Mouse (Mus musculus) hindbrain, embryonic 10.5 days (tissue): ENCODE data around the gene Mapkap1. TPM values are rescaled to one million over a fixed set of nuclear protein-coding genes. Genes with fewer than 3 reads are reported as not detected.
"Not testable (repeated sequence)": the region's sequence is repeated elsewhere in the genome, so short reads cannot be mapped to it uniquely, and the experiment has no call there.

Experiments used
- DNase-seq: peaks from one replicate; pipeline ENCODE4 v3.0.0-alpha.2; 2017; ENCODE audit warnings: low spot score
- H3K27ac ChIP-seq: fragments of 300-500 bp; sonication (generic); 2 replicates; pipeline ENCODE4 v1.5.1; 2016; ENCODE audit warnings: mild to moderate bottlenecking, moderate library complexity
- H3K27me3 ChIP-seq: fragments of 300-500 bp; sonication (generic); 2 replicates; pipeline ENCODE4 v1.6.1; 2016; ENCODE audit warnings: mild to moderate bottlenecking; ENCODE audit not compliant: poor library complexity, insufficient read depth, severe bottlenecking
- H3K36me3 ChIP-seq: fragments of 300-500 bp; sonication (generic); 2 replicates; pipeline ENCODE4 v1.6.1; 2016; ENCODE audit warnings: mild to moderate bottlenecking, moderate library complexity
- H3K4me1 ChIP-seq: fragments of 300-500 bp; sonication (generic); replicated peaks from 2 replicates; pipeline ENCODE4 v1.6.1; 2016; ENCODE audit warnings: mild to moderate bottlenecking
- H3K4me3 ChIP-seq: fragments of 300-500 bp; sonication (generic); 2 replicates; pipeline ENCODE4 v1.5.1; 2016; ENCODE audit warnings: mild to moderate bottlenecking, moderate library complexity
- H3K9me3 ChIP-seq: fragments of 300-500 bp; sonication (generic); 2 replicates; pipeline ENCODE4 v1.6.1; 2016; ENCODE audit warnings: mild to moderate bottlenecking, moderate library complexity
- WGBS: fragments of 180-500 bp; shearing (Covaris S2); methylation state at CpG from one replicate; pipeline ENCODE4 v1.1.7; 2016; 5-methylcytosine and 5-hydroxymethylcytosine counted together
- polyA plus RNA-seq: library from polyadenylated mRNA; unstranded; fragments of >200 nt; fragmentation: Nextera tagmentation; extraction: Ambion mirVana; gene quantifications from 2 replicates; pipeline ENCODE4 v1.2.1, GENCODE M21; 2016

Gene Mapkap1
- polyA plus RNA-seq, 1 experiment from 2014 or later: 105 TPM

- Histone ChIP-seq H3K36me3 (no peaks in the 10 kb centered on the region), H3K9me3 (no peaks in the 10 kb centered on the region), H3K4me1 (no peaks in the 10 kb centered on the region), H3K4me3 (no peak overlapping the region), H3K27me3 (no peaks in the 10 kb centered on the region), H3K27ac (no peak overlapping the region)
- 49% methylated on average over 4 of the region's 4 CpGs for WGBS
- DNase-seq: no peak
These were observed 7.0 kb upstream of the Mapkap1 start for GRCm38 (mm10) chr2:34399535-34399934.

- no peak for DNase-seq
- 47% methylated on average over 7 of the region's 7 CpGs for WGBS
- Histone ChIP-seq H3K36me3 (no peaks in the 10 kb centered on the region), H3K9me3 (no peaks in the 10 kb centered on the region), H3K27me3 (no peaks in the 10 kb centered on the region), H3K27ac (0 out of 2 replicates have a peak overlapping the region, but pooled peaks have one; percentile 92), H3K4me3 (peak overlapping the region; percentile 95), H3K4me1 (peaks cover 17% of the 10 kb centered on the region)
These were observed 1.0 kb downstream of the Mapkap1 start for GRCm38 (mm10) chr2:34407596-34407995.

- no peak for DNase-seq
- H3K27ac ChIP-seq: no peak overlapping the region
- H3K36me3 ChIP-seq: no peaks in the 10 kb centered on the region
- no peaks in the 10 kb centered on the region for H3K9me3 ChIP-seq
- WGBS: 93% methylated on average over 10 of the region's 10 CpGs
- no peak overlapping the region for H3K4me3 ChIP-seq
- no peaks in the 10 kb centered on the region for H3K27me3 ChIP-seq
- H3K4me1 ChIP-seq: peaks cover 17% of the 10 kb centered on the region
These were observed 1.8 kb downstream of the Mapkap1 start for GRCm38 (mm10) chr2:34408341-34408740.

- no peaks in the 10 kb centered on the region for H3K36me3 ChIP-seq
- no peak overlapping the region for H3K27ac ChIP-seq
- H3K9me3 ChIP-seq: no peaks in the 10 kb centered on the region
- 84% methylated on average over 5 of the region's 5 CpGs for whole genome bisulfite sequencing
- H3K4me3 ChIP-seq: no peak overlapping the region
- no peaks in the 10 kb centered on the region for H3K27me3 ChIP-seq
- H3K4me1 ChIP-seq: peaks cover 17% of the 10 kb centered on the region
- no peak for DNase-seq
These were observed 3.3 kb downstream of the Mapkap1 start for GRCm38 (mm10) chr2:34409741-34410340.

- no peak overlapping the region for H3K4me3 ChIP-seq
- WGBS: 67% methylated on average over 1 of the region's 1 CpGs
- no peaks in the 10 kb centered on the region for H3K27me3 ChIP-seq
These were observed 13.7 kb downstream of the Mapkap1 start for GRCm38 (mm10) chr2:34420256-34420655.

GRCm38 (mm10) chr2:34424186-34424585 lies 17.6 kb downstream of the Mapkap1 start:
- H3K36me3 ChIP-seq: peaks cover 8% of the 10 kb centered on the region; the same call in 1 of the 2 replicates
- no peaks in the 10 kb centered on the region for H3K9me3 ChIP-seq
- no peak for DNase-seq
- H3K4me1 ChIP-seq: no peaks in the 10 kb centered on the region
- no peak overlapping the region for H3K4me3 ChIP-seq
- 91% methylated on average over 3 of the region's 3 CpGs for WGBS
- no peaks in the 10 kb centered on the region for H3K27me3 ChIP-seq
- H3K27ac ChIP-seq: no peak overlapping the region

More at GRCm38 (mm10) chr2:34420256-34420655, 13.7 kb downstream of the Mapkap1 start:
- Histone ChIP-seq H3K36me3 (peaks cover 8% of the 10 kb centered on the region; the same call in 1 of the 2 replicates), H3K9me3 (no peaks in the 10 kb centered on the region), H3K27ac (no peak overlapping the region), H3K4me1 (no peaks in the 10 kb centered on the region)
- DNase-seq: no peak

GRCm38 (mm10) chr2:34425573-34426223 lies 19.1 kb downstream of the Mapkap1 start:
- DNase-seq: no peak
- WGBS: 86% methylated on average over 4 of the region's 4 CpGs
- no peak overlapping the region for H3K4me3 ChIP-seq
- no peaks in the 10 kb centered on the region for H3K36me3 ChIP-seq
- no peaks in the 10 kb centered on the region for H3K9me3 ChIP-seq
- no peaks in the 10 kb centered on the region for H3K4me1 ChIP-seq
- no peaks in the 10 kb centered on the region for H3K27me3 ChIP-seq
- H3K27ac ChIP-seq: no peak overlapping the region

- H3K9me3 ChIP-seq: no peaks in the 10 kb centered on the region
- no peaks in the 10 kb centered on the region for H3K4me1 ChIP-seq
- no peaks in the 10 kb centered on the region for H3K27me3 ChIP-seq
- no peak overlapping the region for H3K4me3 ChIP-seq
- DNase-seq: no peak
- H3K27ac ChIP-seq: no peak overlapping the region
- H3K36me3 ChIP-seq: peaks cover 13% of the 10 kb centered on the region
- 95% methylated on average over 8 of the region's 8 CpGs for WGBS
These were observed 24.1 kb downstream of the Mapkap1 start for GRCm38 (mm10) chr2:34430663-34431062.

GRCm38 (mm10) chr2:34431701-34432372 lies 25.3 kb downstream of the Mapkap1 start:
- H3K27ac ChIP-seq: no peak overlapping the region
- no peak for DNase-seq
- no peaks in the 10 kb centered on the region for H3K4me1 ChIP-seq
- no peaks in the 10 kb centered on the region for H3K27me3 ChIP-seq
- WGBS: 94% methylated on average over 12 of the region's 12 CpGs
- H3K36me3 ChIP-seq: peaks cover 21% of the 10 kb centered on the region
- no peaks in the 10 kb centered on the region for H3K9me3 ChIP-seq
- no peak overlapping the region for H3K4me3 ChIP-seq

- H3K4me3 ChIP-seq, H3K9me3 ChIP-seq, H3K27ac ChIP-seq, DNase-seq, H3K4me1 ChIP-seq, H3K27me3 ChIP-seq: not testable (repeated sequence)
- WGBS: 95% methylated on average over 1 of the region's 2 CpGs
- H3K36me3 ChIP-seq: peaks cover 28% of the 10 kb centered on the region
These were observed 26.3 kb downstream of the Mapkap1 start for GRCm38 (mm10) chr2:34432887-34433286.

GRCm38 (mm10) chr2:34436321-34436720 lies 29.8 kb downstream of the Mapkap1 start:
- Histone ChIP-seq H3K9me3 (no peaks in the 10 kb centered on the region), H3K4me3 (no peak overlapping the region), H3K36me3 (peaks cover 28% of the 10 kb centered on the region), H3K27me3 (no peaks in the 10 kb centered on the region), H3K27ac (no peak overlapping the region), H3K4me1 (no peaks in the 10 kb centered on the region)
- 95% methylated on average over 3 of the region's 3 CpGs for WGBS
- no peak for DNase-seq

GRCm38 (mm10) chr2:34448756-34449155 lies 42.2 kb downstream of the Mapkap1 start:
- H3K9me3 ChIP-seq: no peaks in the 10 kb centered on the region
- H3K27ac ChIP-seq: no peak overlapping the region
- peaks cover 23% of the 10 kb centered on the region for H3K36me3 ChIP-seq
- no peak for DNase-seq
- H3K27me3 ChIP-seq: no peaks in the 10 kb centered on the region
- 86% methylated on average over 4 of the region's 4 CpGs for WGBS
- H3K4me3 ChIP-seq: no peak overlapping the region
- 0 out of 2 replicates have a peak, but pooled peaks cover 3% of the 10 kb centered on the region for H3K4me1 ChIP-seq

GRCm38 (mm10) chr2:34462490-34462889 lies 55.9 kb downstream of the Mapkap1 start:
- no peak overlapping the region for H3K4me3 ChIP-seq
- no peak for DNase-seq
- no peaks in the 10 kb centered on the region for H3K4me1 ChIP-seq
- no peaks in the 10 kb centered on the region for H3K36me3 ChIP-seq
- WGBS: 89% methylated on average over 3 of the region's 3 CpGs
- H3K27me3 ChIP-seq: no peaks in the 10 kb centered on the region
- H3K9me3 ChIP-seq: no peaks in the 10 kb centered on the region
- no peak overlapping the region for H3K27ac ChIP-seq
